Mouse (Mus musculus) 3T3-L1 (cell line): ENCODE results near the gene Ift122.

ENCODE experiments used
- DNase-seq: peaks from one replicate; pipeline ENCODE4 v3.0.0-alpha.2; 2015; ENCODE audit warnings: low read depth, low spot score

Gene Ift122

GRCm38 (mm10) chr6:115959151-115959691 lies 106.0 kb downstream of the Ift122 start:
- peak; percentile 73 for DNase-seq

- DNase-seq: no peak
Measured at GRCm38 (mm10) chr6:115960322-115960721, 107.1 kb downstream of the Ift122 start.

- DNase-seq: peak; percentile 83
Measured at GRCm38 (mm10) chr6:115961743-115962142, 108.5 kb downstream of the Ift122 start.

- no peak for DNase-seq
Measured at GRCm38 (mm10) chr6:115962439-115963085, 109.3 kb downstream of the Ift122 start.

- DNase-seq: no peak
Measured at GRCm38 (mm10) chr6:115963656-115964055, 110.4 kb downstream of the Ift122 start.

GRCm38 (mm10) chr6:115966227-115966966 lies 113.1 kb downstream of the Ift122 start:
- DNase-seq: no peak

- DNase-seq: no peak
Measured at GRCm38 (mm10) chr6:115967291-115967880, 114.1 kb downstream of the Ift122 start.

GRCm38 (mm10) chr6:115968086-115968485 lies 114.8 kb downstream of the Ift122 start:
- no peak for DNase-seq

- no peak for DNase-seq
Measured at GRCm38 (mm10) chr6:115968700-115969099, 115.4 kb downstream of the Ift122 start.

- DNase-seq: no peak
Measured at GRCm38 (mm10) chr6:115969103-115969502, 115.8 kb downstream of the Ift122 start.

- no peak for DNase-seq
Measured at GRCm38 (mm10) chr6:115969952-115970351, 116.7 kb downstream of the Ift122 start.

- DNase-seq: no peak
Measured at GRCm38 (mm10) chr6:115971273-115972060, 118.2 kb downstream of the Ift122 start.

GRCm38 (mm10) chr6:115972083-115972764 lies 119.0 kb downstream of the Ift122 start:
- DNase-seq: no peak

- DNase-seq: no peak
Measured at GRCm38 (mm10) chr6:115973139-115973875, 120.0 kb downstream of the Ift122 start.

- DNase-seq: peak; percentile 33
Measured at GRCm38 (mm10) chr6:115973881-115974662, 120.8 kb downstream of the Ift122 start.

- peak; percentile 55 for DNase-seq
Measured at GRCm38 (mm10) chr6:115975606-115976005, 122.3 kb downstream of the Ift122 start.
